Comparison of ENCODE assay signal across 17 mouse cellular contexts in genomic region chr3:131488403-131488802, GRCm38 (mm10). TPM values are rescaled to one million over a fixed set of nuclear protein-coding genes. Genes with fewer than 3 reads are reported as not detected.
A peak's percentile ranks its signal among the peaks of the same experiment; 100 is the strongest.
DNase-seq lines count a peak whose midpoint lies in the region; ATAC-seq and TF ChIP-seq lines count a peak whose summit lies in the region.
"Had no signal": no experiment of that assay in that cellular context is flagged by ENCODE, and none has a peak within 500 bp of the region (broad histone marks: within the 10 kb centered on the region; RNA-seq: fewer than 3 reads in every experiment).

No protein-coding gene starts in this region.

- DNase-seq in stomach, postnatal 0 days (ENCODE audit: low spot score) = no peak
- DNase-seq in kidney, adult 9 months = peak; percentile 93
- no peak for DNase-seq in layer of hippocampus, postnatal 25 days (ENCODE audit: extremely low spot score in 1 of 2, low spot score in 1 of 2)
- no peak for DNase-seq in frontal cortex, postnatal 14 days (ENCODE audit: low spot score in 2 of 2)
- DNase-seq: cerebellum, adult 11 months; cerebellum, postnatal 14 days; heart, postnatal 36 days; thymus, postnatal 25 days had no signal

- no peaks in the 10 kb centered on the region for H3K27me3 ChIP-seq in stomach, embryonic 14.5 days (ENCODE audit: control insufficient read depth, insufficient read depth, low read length)
- H3K27me3 ChIP-seq in stomach, postnatal 0 days (ENCODE audit: control insufficient read depth, insufficient read depth, low read length) = no peaks in the 10 kb centered on the region
- peaks cover 48% of the 10 kb centered on the region for H3K27me3 ChIP-seq in liver, embryonic 15.5 days
- H3K27me3 ChIP-seq in forebrain, embryonic 13.5 days = peaks cover 53% of the 10 kb centered on the region

- no peak overlapping the region for H3K9ac ChIP-seq in stomach, embryonic 14.5 days (replicated peaks; ENCODE audit: low read depth, low read length)
- no peak overlapping the region for H3K9ac ChIP-seq in stomach, postnatal 0 days (ENCODE audit: low read length)
- H3K9ac ChIP-seq in liver, embryonic 15.5 days = no peak overlapping the region
- no peak overlapping the region for H3K9ac ChIP-seq in forebrain, embryonic 13.5 days
- H3K9ac ChIP-seq: forebrain, embryonic 12.5 days; heart, embryonic 13.5 days; limb, embryonic 12.5 days; midbrain, embryonic 15.5 days had no signal

- H3K36me3 ChIP-seq in stomach, embryonic 14.5 days (ENCODE audit: control insufficient read depth, insufficient read depth, low read length) = no peaks in the 10 kb centered on the region
- no peaks in the 10 kb centered on the region for H3K36me3 ChIP-seq in stomach, postnatal 0 days (ENCODE audit: control insufficient read depth, insufficient read depth, low read length)
- H3K36me3 ChIP-seq in liver, embryonic 15.5 days (replicated peaks) = no peaks in the 10 kb centered on the region
- H3K36me3 ChIP-seq in forebrain, embryonic 13.5 days (ENCODE audit: poor library complexity, severe bottlenecking) = no peaks in the 10 kb centered on the region
- H3K36me3 ChIP-seq: forebrain, embryonic 12.5 days; heart, embryonic 13.5 days; limb, embryonic 12.5 days; midbrain, embryonic 15.5 days had no signal

- H3K9me3 ChIP-seq in stomach, embryonic 14.5 days (ENCODE audit: control insufficient read depth, low read depth, low read length) = no peaks in the 10 kb centered on the region
- H3K9me3 ChIP-seq in stomach, postnatal 0 days (ENCODE audit: control insufficient read depth, low read length) = no peaks in the 10 kb centered on the region
- H3K9me3 ChIP-seq in liver, embryonic 15.5 days (replicated peaks) = no peaks in the 10 kb centered on the region
- H3K9me3 ChIP-seq in forebrain, embryonic 13.5 days (replicated peaks) = no peaks in the 10 kb centered on the region
- H3K9me3 ChIP-seq: forebrain, embryonic 12.5 days; heart, embryonic 13.5 days; limb, embryonic 12.5 days; midbrain, embryonic 15.5 days had no signal

- no peak for ATAC-seq in stomach, embryonic 14.5 days (ENCODE audit: insufficient number of reproducible peaks, insufficient read depth, low FRiP score, low read depth)
- no peak for ATAC-seq in stomach, postnatal 0 days (ENCODE audit: low FRiP score, low TSS enrichment)
- no peak for ATAC-seq in liver, embryonic 15.5 days (ENCODE audit: insufficient read depth)
- no peak for ATAC-seq in forebrain, embryonic 13.5 days
- ATAC-seq: hindbrain, embryonic 16.5 days; midbrain, embryonic 15.5 days had no signal

- no peaks in the 10 kb centered on the region for H3K4me1 ChIP-seq in stomach, embryonic 14.5 days (ENCODE audit: control insufficient read depth, insufficient read depth, low read length)
- no peaks in the 10 kb centered on the region; the same call in 1 of the 2 replicates for H3K4me1 ChIP-seq in stomach, postnatal 0 days (replicated peaks; ENCODE audit: control insufficient read depth, insufficient read depth)
- 0 out of 2 replicates have a peak, but pooled peaks cover 8% of the 10 kb centered on the region for H3K4me1 ChIP-seq in liver, embryonic 15.5 days (replicated peaks)
- peaks cover 10% of the 10 kb centered on the region for H3K4me1 ChIP-seq in forebrain, embryonic 13.5 days

- peak overlapping the region; percentile 92; the same call in 1 of the 2 replicates for H3K4me2 ChIP-seq in stomach, embryonic 14.5 days (replicated peaks; ENCODE audit: low read depth, low read length)
- H3K4me2 ChIP-seq in stomach, postnatal 0 days (replicated peaks; ENCODE audit: low read depth) = no peak overlapping the region
- H3K4me2 ChIP-seq in liver, embryonic 15.5 days = peak overlapping the region; percentile 36
- H3K4me2 ChIP-seq in forebrain, embryonic 13.5 days = no peak overlapping the region
- H3K4me2 ChIP-seq: midbrain, embryonic 15.5 days had no signal

- TF ChIP-seq EP300 in stomach, postnatal 0 days (optimal IDR thresholded peaks at IDR 0.05) = no peak

- TF ChIP-seq CTCF in stomach, postnatal 0 days (IDR thresholded peaks at IDR 0.05; ENCODE audit: low read depth) = no peak

- H3K4me3 ChIP-seq in stomach, embryonic 14.5 days (ENCODE audit: low read depth, low read length) = no peak overlapping the region
- H3K4me3 ChIP-seq in stomach, postnatal 0 days (ENCODE audit: low read depth, low read length) = no peak overlapping the region
- no peak overlapping the region for H3K4me3 ChIP-seq in liver, embryonic 15.5 days (replicated peaks)
- no peak overlapping the region for H3K4me3 ChIP-seq in forebrain, embryonic 13.5 days
- H3K4me3 ChIP-seq: forebrain, embryonic 12.5 days; heart, embryonic 13.5 days; midbrain, embryonic 15.5 days had no signal

- H3K27ac ChIP-seq in stomach, embryonic 14.5 days (ENCODE audit: low read length) = no peak overlapping the region
- no peak overlapping the region for H3K27ac ChIP-seq in stomach, postnatal 0 days (replicated peaks)
- no peak overlapping the region for H3K27ac ChIP-seq in liver, embryonic 15.5 days (replicated peaks)
- no peak overlapping the region for H3K27ac ChIP-seq in forebrain, embryonic 13.5 days
- H3K27ac ChIP-seq: forebrain, embryonic 12.5 days; heart, embryonic 13.5 days; left cerebral cortex, adult 2 months; limb, embryonic 12.5 days; midbrain, embryonic 15.5 days had no signal

- WGBS in stomach, embryonic 14.5 days = 63% methylated on average over 9 of the region's 9 CpGs
- WGBS in stomach, postnatal 0 days = 58% methylated on average over 9 of the region's 9 CpGs
- WGBS in liver, embryonic 15.5 days (ENCODE audit: insufficient replicate concordance) = 37% methylated on average over 9 of the region's 9 CpGs
- 66% methylated on average over 9 of the region's 9 CpGs for WGBS in forebrain, embryonic 13.5 days

RNA-seq across cellular contexts. Expression of gene Sgms2, which starts 2.8 kb away (rescaled TPM):
- polyA plus RNA-seq in stomach, embryonic 14.5 days (2014; fragmentation: Nextera tagmentation; extraction: Ambion mirVana) = 8.8 and 10.6 TPM in 2 replicates
- polyA plus RNA-seq in stomach, postnatal 0 days (2015; fragmentation: Nextera tagmentation; extraction: Ambion mirVana) = 9.1 and 10.8 TPM in 2 replicates
- polyA plus RNA-seq in liver, embryonic 15.5 days (2015; fragmentation: Nextera tagmentation; extraction: Ambion mirVana) = 4.4 and 4.7 TPM in 2 replicates
- 1 to 10 TPM; 3.4 to 5.8 TPM for total RNA-seq in layer of hippocampus, postnatal 25 days (2021)
- 0.53 and 0.68 TPM in 2 replicates for polyA plus RNA-seq in forebrain, embryonic 13.5 days (2015; fragmentation: Nextera tagmentation; extraction: Ambion mirVana)

Comparison
In these comparisons a context has a peak if more than half of its experiments do, and no peak if none do; other contexts are left out.
1. H3K4me2 ChIP-seq: peak in stomach, embryonic 14.5 days (single experiment) and liver, embryonic 15.5 days (single experiment); none in stomach, postnatal 0 days (single experiment) and forebrain, embryonic 13.5 days (single experiment).